Mouse (Mus musculus): ENCODE measurements around the gene Baiap2l2. TPM values are rescaled to one million over a fixed set of nuclear protein-coding genes. Genes with fewer than 3 reads are reported as not detected.

The Baiap2l2 gene
- polyA plus RNA-seq (2012; rRNA removed) = 1.3 and 2.3 TPM in 2 replicates

GRCm38 (mm10) chr15:79285399-79285798, at the start of gene Baiap2l2:
Baiap2l2 (minus strand) TSS chr15:79285537.

GRCm38 (mm10) chr15:79328058-79328938, 43.0 kb upstream of the Baiap2l2 start, which contains the start of gene Pla2g6:
Pla2g6 (minus strand) TSS chr15:79328390.

GRCm38 (mm10) chr15:79254661-79255060, 30.7 kb downstream of the Baiap2l2 start, which contains the start of gene Slc16a8:
Slc16a8 (minus strand) TSS chr15:79254761.

GRCm38 (mm10) chr15:79229058-79229821, 56.1 kb downstream of the Baiap2l2 start, which contains the start of the genes Pick1 and Gm49486:
Pick1 (plus strand) TSS chr15:79229173.
Gm49486 (plus strand) TSS chr15:79229391.

Other genes with a start within 250 kb of the Baiap2l2 start
- gene Galr3, start 243.7 kb downstream of the Baiap2l2 start, polyA plus RNA-seq (2012; rRNA removed) = 0.18 and 0.24 TPM in 2 replicates
- gene Ankrd54, start 222.6 kb downstream of the Baiap2l2 start, polyA plus RNA-seq (2012; rRNA removed) = 39.7 and 53.6 TPM in 2 replicates
- 143 and 242 TPM in 2 replicates for gene Eif3l, start 210.4 kb downstream of the Baiap2l2 start, polyA plus RNA-seq (2012; rRNA removed)
- gene Micall1, start 176.6 kb downstream of the Baiap2l2 start, polyA plus RNA-seq (2012; rRNA removed) = 18.6 and 19.1 TPM in 2 replicates
- gene Polr2f, start 144.5 kb downstream of the Baiap2l2 start, polyA plus RNA-seq (2012; rRNA removed) = 211 and 410 TPM in 2 replicates
- 7.1 and 8.2 TPM in 2 replicates for gene 1700088E04Rik, start 144.3 kb downstream of the Baiap2l2 start, polyA plus RNA-seq (2012; rRNA removed)
- gene Sox10, start 120.3 kb downstream of the Baiap2l2 start, polyA plus RNA-seq (2012; rRNA removed) = 4.5 and 20.6 TPM in 2 replicates
- gene Pick1, start 56.4 kb downstream of the Baiap2l2 start, polyA plus RNA-seq (2012; rRNA removed) = 73.7 and 74.5 TPM in 2 replicates
- gene Gm49486, start 56.1 kb downstream of the Baiap2l2 start, polyA plus RNA-seq (2012; rRNA removed) = 0.86 and 1.3 TPM in 2 replicates
- gene Slc16a8, start 30.8 kb downstream of the Baiap2l2 start, polyA plus RNA-seq (2012; rRNA removed) = 0.02 and 0.04 TPM in 2 replicates
- gene Pla2g6, start 42.9 kb upstream of the Baiap2l2 start, polyA plus RNA-seq (2012; rRNA removed) = 40.8 and 58.6 TPM in 2 replicates
- 2.8 and 3.6 TPM in 2 replicates for gene Maff, start 61.1 kb upstream of the Baiap2l2 start, polyA plus RNA-seq (2012; rRNA removed)
- 22.4 and 53.3 TPM in 2 replicates for gene Tmem184b, start 118.0 kb upstream of the Baiap2l2 start, polyA plus RNA-seq (2012; rRNA removed)
- 274 and 275 TPM in 2 replicates for gene Csnk1e, start 170.0 kb upstream of the Baiap2l2 start, polyA plus RNA-seq (2012; rRNA removed)
- 0.14 and 0.22 TPM in 2 replicates for gene Kcnj4, start 219.7 kb upstream of the Baiap2l2 start, polyA plus RNA-seq (2012; rRNA removed)
- 7.8 and 16.7 TPM in 2 replicates for gene Kdelr3, start 230.9 kb upstream of the Baiap2l2 start, polyA plus RNA-seq (2012; rRNA removed)

All from central nervous system, embryonic 11.5 days (tissue).